Mouse (Mus musculus): Measurements from ENCODE around the gene Sik3. TPM values are rescaled to one million over a fixed set of nuclear protein-coding genes. Genes with fewer than 3 reads are reported as not detected.

Sik3 gene
- polyA plus RNA-seq, 1 experiment: 30.4 TPM

GRCm38 (mm10) chr9:46174770-46175294 is 162.2 kb downstream of the Sik3 start:
- Histone ChIP-seq H3K27me3 (ENCODE audit: control insufficient read depth, insufficient read depth, low read length) (no peaks in the 10 kb centered on the region), H3K36me3 (ENCODE audit: control insufficient read depth, insufficient read depth, low read length) (no peaks in the 10 kb centered on the region; the same call in 1 of the 2 replicates), H3K4me3 (ENCODE audit: control insufficient read depth, low read depth, low read length) (no peak overlapping the region), H3K27ac (ENCODE audit: control insufficient read depth, insufficient read depth, low read depth, low read length) (no peak overlapping the region), H3K4me1 (ENCODE audit: control insufficient read depth, insufficient read depth, low read length) (no peaks in the 10 kb centered on the region)
- TF ChIP-seq CTCF (IDR thresholded peaks at IDR 0.05; ENCODE audit: control insufficient read depth, insufficient read depth, insufficient replicate concordance, low read depth, low read length) (no peak), POLR2A (IDR thresholded peaks at IDR 0.05; ENCODE audit: control insufficient read depth, low read depth, low read length) (no peak)

GRCm38 (mm10) chr9:46175300-46175699 is 162.7 kb downstream of the Sik3 start:
- Histone ChIP-seq H3K4me3 (ENCODE audit: control insufficient read depth, low read depth, low read length) (no peak overlapping the region), H3K4me1 (ENCODE audit: control insufficient read depth, insufficient read depth, low read length) (no peaks in the 10 kb centered on the region), H3K27ac (ENCODE audit: control insufficient read depth, insufficient read depth, low read depth, low read length) (no peak overlapping the region), H3K36me3 (ENCODE audit: control insufficient read depth, insufficient read depth, low read length) (no peaks in the 10 kb centered on the region; the same call in 1 of the 2 replicates), H3K27me3 (ENCODE audit: control insufficient read depth, insufficient read depth, low read length) (no peaks in the 10 kb centered on the region)
- no peak for TF ChIP-seq CTCF (IDR thresholded peaks at IDR 0.05; ENCODE audit: control insufficient read depth, insufficient read depth, insufficient replicate concordance, low read depth, low read length)
- TF ChIP-seq POLR2A (IDR thresholded peaks at IDR 0.05; ENCODE audit: control insufficient read depth, low read depth, low read length): no peak

GRCm38 (mm10) chr9:46175938-46176375 is 163.3 kb downstream of the Sik3 start:
- Histone ChIP-seq H3K4me1 (ENCODE audit: control insufficient read depth, insufficient read depth, low read length) (no peaks in the 10 kb centered on the region), H3K27ac (ENCODE audit: control insufficient read depth, insufficient read depth, low read depth, low read length) (no peak overlapping the region), H3K27me3 (ENCODE audit: control insufficient read depth, insufficient read depth, low read length) (no peaks in the 10 kb centered on the region), H3K36me3 (ENCODE audit: control insufficient read depth, insufficient read depth, low read length) (no peaks in the 10 kb centered on the region; the same call in 1 of the 2 replicates), H3K4me3 (ENCODE audit: control insufficient read depth, low read depth, low read length) (no peak overlapping the region)
- TF ChIP-seq CTCF (IDR thresholded peaks at IDR 0.05; ENCODE audit: control insufficient read depth, insufficient read depth, insufficient replicate concordance, low read depth, low read length): no peak
- no peak for TF ChIP-seq POLR2A (IDR thresholded peaks at IDR 0.05; ENCODE audit: control insufficient read depth, low read depth, low read length)

- Histone ChIP-seq H3K4me3 (ENCODE audit: control insufficient read depth, low read depth, low read length) (no peak overlapping the region), H3K27ac (ENCODE audit: control insufficient read depth, insufficient read depth, low read depth, low read length) (no peak overlapping the region), H3K36me3 (ENCODE audit: control insufficient read depth, insufficient read depth, low read length) (no peaks in the 10 kb centered on the region; the same call in 1 of the 2 replicates), H3K27me3 (ENCODE audit: control insufficient read depth, insufficient read depth, low read length) (no peaks in the 10 kb centered on the region), H3K4me1 (ENCODE audit: control insufficient read depth, insufficient read depth, low read length) (no peaks in the 10 kb centered on the region)
- TF ChIP-seq POLR2A (IDR thresholded peaks at IDR 0.05; ENCODE audit: control insufficient read depth, low read depth, low read length) (no peak), CTCF (IDR thresholded peaks at IDR 0.05; ENCODE audit: control insufficient read depth, insufficient read depth, insufficient replicate concordance, low read depth, low read length) (no peak)
Observed at GRCm38 (mm10) chr9:46176613-46177012, 164.0 kb downstream of the Sik3 start.

GRCm38 (mm10) chr9:46178595-46178994 is 166.0 kb downstream of the Sik3 start:
- H3K27me3 ChIP-seq (ENCODE audit: control insufficient read depth, insufficient read depth, low read length): no peaks in the 10 kb centered on the region
- H3K4me3 ChIP-seq (ENCODE audit: control insufficient read depth, low read depth, low read length): no peak overlapping the region
- no peak for TF ChIP-seq POLR2A (IDR thresholded peaks at IDR 0.05; ENCODE audit: control insufficient read depth, low read depth, low read length)
- TF ChIP-seq CTCF (IDR thresholded peaks at IDR 0.05; ENCODE audit: control insufficient read depth, insufficient read depth, insufficient replicate concordance, low read depth, low read length): no peak
- H3K27ac ChIP-seq (ENCODE audit: control insufficient read depth, insufficient read depth, low read depth, low read length): no peak overlapping the region
- H3K36me3 ChIP-seq (ENCODE audit: control insufficient read depth, insufficient read depth, low read length): no peaks in the 10 kb centered on the region; the same call in 1 of the 2 replicates
- H3K4me1 ChIP-seq (ENCODE audit: control insufficient read depth, insufficient read depth, low read length): no peaks in the 10 kb centered on the region

GRCm38 (mm10) chr9:46181297-46181696 is 168.7 kb downstream of the Sik3 start:
- Histone ChIP-seq H3K27ac (ENCODE audit: control insufficient read depth, insufficient read depth, low read depth, low read length) (no peak overlapping the region), H3K27me3 (ENCODE audit: control insufficient read depth, insufficient read depth, low read length) (no peaks in the 10 kb centered on the region), H3K4me1 (ENCODE audit: control insufficient read depth, insufficient read depth, low read length) (no peaks in the 10 kb centered on the region), H3K36me3 (ENCODE audit: control insufficient read depth, insufficient read depth, low read length) (no peaks in the 10 kb centered on the region; the same call in 1 of the 2 replicates), H3K4me3 (ENCODE audit: control insufficient read depth, low read depth, low read length) (no peak overlapping the region)
- TF ChIP-seq POLR2A (IDR thresholded peaks at IDR 0.05; ENCODE audit: control insufficient read depth, low read depth, low read length): no peak
- no peak for TF ChIP-seq CTCF (IDR thresholded peaks at IDR 0.05; ENCODE audit: control insufficient read depth, insufficient read depth, insufficient replicate concordance, low read depth, low read length)

GRCm38 (mm10) chr9:46184542-46184941 is 171.9 kb downstream of the Sik3 start:
- TF ChIP-seq CTCF (IDR thresholded peaks at IDR 0.05; ENCODE audit: control insufficient read depth, insufficient read depth, insufficient replicate concordance, low read depth, low read length) (no peak), POLR2A (IDR thresholded peaks at IDR 0.05; ENCODE audit: control insufficient read depth, low read depth, low read length) (no peak)
- no peaks in the 10 kb centered on the region for H3K36me3 ChIP-seq (ENCODE audit: control insufficient read depth, insufficient read depth, low read length)
- H3K27me3 ChIP-seq (ENCODE audit: control insufficient read depth, insufficient read depth, low read length): no peaks in the 10 kb centered on the region
- H3K4me1 ChIP-seq (ENCODE audit: control insufficient read depth, insufficient read depth, low read length): no peaks in the 10 kb centered on the region
- H3K27ac ChIP-seq (ENCODE audit: control insufficient read depth, insufficient read depth, low read depth, low read length): no peak overlapping the region
- no peak overlapping the region for H3K4me3 ChIP-seq (ENCODE audit: control insufficient read depth, low read depth, low read length)
